Mouse (Mus musculus) heart, postnatal 0 days (tissue): ENCODE data around the gene Neurl1b.

Experiments used
- CTCF ChIP-seq: IDR thresholded peaks from 2 replicates; pipeline ENCODE4 v1.5.1; 2016; ENCODE audit warnings: antibody characterized with exemption, control low read depth, low read depth
- EP300 ChIP-seq: IDR thresholded peaks from 2 replicates; pipeline ENCODE4 v1.6.1; 2016; ENCODE audit warnings: antibody characterized with exemption, low read depth

DNA sequence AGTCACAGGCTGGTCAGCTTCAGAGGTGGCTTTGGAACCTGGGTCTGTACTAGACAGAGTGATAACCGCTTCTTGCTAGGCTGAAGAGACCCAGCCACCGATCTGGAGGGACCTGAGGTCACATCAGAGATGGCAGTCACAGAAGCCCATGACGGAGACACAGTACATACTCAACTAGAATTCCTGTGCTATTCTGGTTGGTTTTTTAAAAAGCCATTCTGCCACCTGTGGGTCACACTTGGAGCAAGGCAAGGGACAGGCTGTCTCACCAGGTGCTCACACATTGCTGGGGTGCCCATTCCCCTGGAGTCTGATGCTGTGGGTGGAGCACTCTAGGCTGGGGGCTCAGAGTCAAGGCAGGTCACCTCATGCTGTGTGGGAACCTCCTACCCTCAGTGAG lies 1.5 kb downstream of the Neurl1b start:
- no peak for TF ChIP-seq CTCF
- TF ChIP-seq EP300, result no peak
